Mouse (Mus musculus) lung, postnatal 0 days (tissue): ENCODE results near the gene Cop1. TPM values are rescaled to one million over a fixed set of nuclear protein-coding genes. Genes with fewer than 3 reads are reported as not detected.

Experiments used
- ATAC-seq: fragments of 200-750 bp; cut with Nextera tagmentation; 2 replicates; pipeline ENCODE4 v1.8.0; 2017; ENCODE audit warnings: moderate library complexity
- DNase-seq: peaks from one replicate; pipeline ENCODE4 v3.0.0-alpha.2; 2016; ENCODE audit warnings: low spot score
- H3K27ac ChIP-seq: fragments of 300-500 bp; sonication (generic); 2 replicates; pipeline ENCODE4 v1.5.1; 2014; ENCODE audit warnings: antibody characterized with exemption, mild to moderate bottlenecking, low read length, mixed read lengths
- H3K27me3 ChIP-seq: fragments of 300-500 bp; sonication (generic); replicated peaks from 2 replicates; pipeline ENCODE4 v1.6.1; 2014; ENCODE audit warnings: low read length, mixed read lengths; ENCODE audit not compliant: insufficient read depth
- H3K36me3 ChIP-seq: fragments of 300-500 bp; sonication (generic); 2 replicates; pipeline ENCODE4 v1.6.1; 2014; ENCODE audit warnings: low read length, mixed read lengths; ENCODE audit not compliant: insufficient read depth
- H3K4me1 ChIP-seq: fragments of 300-500 bp; sonication (generic); 2 replicates; pipeline ENCODE4 v1.6.1; 2014; ENCODE audit warnings: antibody characterized with exemption, low read depth, low read length, mixed read lengths; ENCODE audit not compliant: insufficient read depth
- H3K4me2 ChIP-seq: fragments of 300-500 bp; sonication (generic); replicated peaks from 2 replicates; pipeline ENCODE4 v1.6.1; 2014; ENCODE audit warnings: low read depth, mild to moderate bottlenecking, low read length, moderate library complexity, mixed read lengths
- H3K4me3 ChIP-seq: fragments of 300-500 bp; sonication (generic); 2 replicates; pipeline ENCODE4 v1.5.1; 2014; ENCODE audit warnings: low read depth, low read length
- H3K9ac ChIP-seq: fragments of 300-500 bp; sonication (generic); replicated peaks from 2 replicates; pipeline ENCODE4 v1.6.1; 2014; ENCODE audit warnings: low read depth, mild to moderate bottlenecking
- H3K9me3 ChIP-seq: fragments of 300-500 bp; sonication (generic); 2 replicates; pipeline ENCODE4 v1.6.1; 2016; ENCODE audit warnings: low read length, mixed read lengths
- CTCF ChIP-seq: IDR thresholded peaks from 2 replicates; pipeline ENCODE4 v1.5.1; 2016; ENCODE audit warnings: antibody characterized with exemption, mild to moderate bottlenecking
- EP300 ChIP-seq: IDR thresholded peaks from 2 replicates; pipeline ENCODE4 v1.6.1; 2016; ENCODE audit warnings: antibody characterized with exemption, mild to moderate bottlenecking, control low read depth
- WGBS: fragments of 180-500 bp; shearing (Covaris S2); extraction: QIAGEN DNeasy Blood & Tissue Kit; methylation state at CpG from one replicate; pipeline ENCODE4 v1.1.7; 2014; 5-methylcytosine and 5-hydroxymethylcytosine counted together
- polyA plus RNA-seq: library from polyadenylated mRNA; unstranded; fragments of >200 nt; fragmentation: Nextera tagmentation; extraction: Ambion mirVana; gene quantifications from 2 replicates; pipeline ENCODE4 v1.2.1, GENCODE M21; 2015

Cop1 gene
- polyA plus RNA-seq, 1 experiment from 2014 or later: 49.1 TPM

- no peaks in the 10 kb centered on the region for H3K27me3 ChIP-seq
- peaks cover 7% of the 10 kb centered on the region; the same call in 1 of the 2 replicates for H3K36me3 ChIP-seq
- DNase-seq (no peak), ATAC-seq (no peak)
- H3K4me1 ChIP-seq: no peaks in the 10 kb centered on the region
- H3K27ac ChIP-seq: no peak overlapping the region
- no peak overlapping the region for H3K4me2 ChIP-seq
- TF ChIP-seq CTCF: no peak
- TF ChIP-seq EP300: no peak
- H3K4me3 ChIP-seq: no peak overlapping the region
- no peaks in the 10 kb centered on the region for H3K9me3 ChIP-seq
- H3K9ac ChIP-seq: no peak overlapping the region
- WGBS: 81% methylated on average over 1 of the region's 1 CpGs
Observed at GRCm38 (mm10) chr1:159280072-159280471, 48.0 kb downstream of the Cop1 start.

GRCm38 (mm10) chr1:159281861-159282260 is 49.7 kb downstream of the Cop1 start:
- no peak overlapping the region for H3K27ac ChIP-seq
- H3K36me3 ChIP-seq: peaks cover 7% of the 10 kb centered on the region; the same call in 1 of the 2 replicates
- no peak for TF ChIP-seq EP300
- no peak for TF ChIP-seq CTCF
- H3K4me3 ChIP-seq: no peak overlapping the region
- ATAC-seq (no peak), DNase-seq (no peak)
- 82% methylated on average over 1 of the region's 1 CpGs for WGBS
- no peaks in the 10 kb centered on the region for H3K9me3 ChIP-seq
- H3K27me3 ChIP-seq: no peaks in the 10 kb centered on the region
- no peaks in the 10 kb centered on the region for H3K4me1 ChIP-seq
- no peak overlapping the region for H3K4me2 ChIP-seq
- no peak overlapping the region for H3K9ac ChIP-seq

GRCm38 (mm10) chr1:159286833-159287232 is 54.7 kb downstream of the Cop1 start:
- no peak overlapping the region for H3K4me2 ChIP-seq
- no peaks in the 10 kb centered on the region for H3K27me3 ChIP-seq
- no peak overlapping the region for H3K9ac ChIP-seq
- ATAC-seq: no peak
- H3K4me1 ChIP-seq: no peaks in the 10 kb centered on the region
- peak; percentile 49 for TF ChIP-seq CTCF
- TF ChIP-seq EP300: no peak
- no peaks in the 10 kb centered on the region for H3K9me3 ChIP-seq
- H3K36me3 ChIP-seq: no peaks in the 10 kb centered on the region
- H3K4me3 ChIP-seq: no peak overlapping the region
- DNase-seq: peak; percentile 7
- 81% methylated on average over 1 of the region's 1 CpGs for WGBS
- no peak overlapping the region for H3K27ac ChIP-seq

- TF ChIP-seq EP300 (no peak), CTCF (peak; percentile 60)
- no peak for ATAC-seq
- Histone ChIP-seq H3K36me3 (no peaks in the 10 kb centered on the region), H3K4me2 (no peak overlapping the region), H3K9ac (no peak overlapping the region), H3K4me1 (no peaks in the 10 kb centered on the region), H3K27ac (no peak overlapping the region), H3K9me3 (no peaks in the 10 kb centered on the region), H3K27me3 (no peaks in the 10 kb centered on the region), H3K4me3 (no peak overlapping the region)
- peak; percentile 42 for DNase-seq
Observed at GRCm38 (mm10) chr1:159290219-159290618, 58.1 kb downstream of the Cop1 start.

GRCm38 (mm10) chr1:159290859-159291258 is 58.7 kb downstream of the Cop1 start:
- WGBS: 90% methylated on average over 2 of the region's 2 CpGs

GRCm38 (mm10) chr1:159301418-159302082 is 69.4 kb downstream of the Cop1 start:
- DNase-seq (no peak), ATAC-seq (no peak)
- WGBS: 97% methylated on average over 7 of the region's 7 CpGs
- H3K9ac ChIP-seq: no peak overlapping the region
- H3K27ac ChIP-seq: no peak overlapping the region
- H3K9me3 ChIP-seq: no peaks in the 10 kb centered on the region
- no peak overlapping the region for H3K4me3 ChIP-seq
- TF ChIP-seq CTCF (no peak), EP300 (no peak)
- no peak overlapping the region for H3K4me2 ChIP-seq
- no peaks in the 10 kb centered on the region for H3K36me3 ChIP-seq
- H3K4me1 ChIP-seq: no peaks in the 10 kb centered on the region
- H3K27me3 ChIP-seq: no peaks in the 10 kb centered on the region

More at GRCm38 (mm10) chr1:159290859-159291258, 58.7 kb downstream of the Cop1 start:
- Histone ChIP-seq H3K4me3 (no peak overlapping the region), H3K9me3 (no peaks in the 10 kb centered on the region), H3K27me3 (no peaks in the 10 kb centered on the region), H3K9ac (no peak overlapping the region), H3K27ac (no peak overlapping the region), H3K4me1 (no peaks in the 10 kb centered on the region), H3K4me2 (no peak overlapping the region), H3K36me3 (no peaks in the 10 kb centered on the region)
- TF ChIP-seq EP300: no peak
- TF ChIP-seq CTCF: no peak
- DNase-seq (no peak), ATAC-seq (no peak)
